Mouse (Mus musculus) CH12.LX (cell line): ENCODE measurements around the gene Pim2.

Experiments used
- CHD2 ChIP-seq: IDR thresholded peaks from 2 replicates; pipeline ENCODE4 v1.6.1; 2011; ENCODE audit warnings: low read length, improper control_type of control experiment
- CTCF ChIP-seq, 2 experiments: IDR thresholded peaks in 1 of 2; conservative IDR thresholded peaks in 1 of 2; 2 replicates each; pipeline ENCODE4 v1.5.1; 2011 to 2012; ENCODE audit warnings: low read depth in 2 of 2, low read length in 2 of 2, improper control_type of control experiment in 1 of 2, inconsistent platforms in 1 of 2, mild to moderate bottlenecking in 1 of 2, moderate library complexity in 1 of 2
- MAX ChIP-seq: IDR thresholded peaks from 2 replicates; pipeline ENCODE4 v1.6.1; 2011; ENCODE audit warnings: low read length, improper control_type of control experiment
- MEF2A ChIP-seq: IDR thresholded peaks from 2 replicates; pipeline ENCODE4 v1.6.1; 2014; ENCODE audit warnings: low read depth, mild to moderate bottlenecking, inconsistent platforms, low read length, improper control_type of control experiment, borderline replicate concordance
- MXI1 ChIP-seq: IDR thresholded peaks from 2 replicates; pipeline ENCODE4 v1.6.1; 2011; ENCODE audit warnings: mild to moderate bottlenecking, low read depth, low read length, improper control_type of control experiment
- POLR2A ChIP-seq: IDR thresholded peaks from 2 replicates; pipeline ENCODE4 v1.6.1; 2011; ENCODE audit warnings: low read depth, mild to moderate bottlenecking, improper control_type of control experiment, low read length
- RAD21 ChIP-seq: IDR thresholded peaks from 2 replicates; pipeline ENCODE4 v1.6.1; 2011; ENCODE audit warnings: low read depth, mild to moderate bottlenecking, low read length, improper control_type of control experiment, moderate library complexity
- TBP ChIP-seq: conservative IDR thresholded peaks from 2 replicates; pipeline ENCODE4 v1.6.1; 2011; ENCODE audit warnings: low read depth, low read length, improper control_type of control experiment
- USF1 ChIP-seq: IDR thresholded peaks from 2 replicates; pipeline ENCODE4 v1.6.1; 2014; ENCODE audit warnings: low read depth, mild to moderate bottlenecking, inconsistent platforms, low read length, improper control_type of control experiment
- ZMIZ1 ChIP-seq: IDR thresholded peaks from 2 replicates; pipeline ENCODE4 v1.6.1; 2012; ENCODE audit warnings: low read depth, mild to moderate bottlenecking, inconsistent platforms, low read length, improper control_type of control experiment

DNA sequence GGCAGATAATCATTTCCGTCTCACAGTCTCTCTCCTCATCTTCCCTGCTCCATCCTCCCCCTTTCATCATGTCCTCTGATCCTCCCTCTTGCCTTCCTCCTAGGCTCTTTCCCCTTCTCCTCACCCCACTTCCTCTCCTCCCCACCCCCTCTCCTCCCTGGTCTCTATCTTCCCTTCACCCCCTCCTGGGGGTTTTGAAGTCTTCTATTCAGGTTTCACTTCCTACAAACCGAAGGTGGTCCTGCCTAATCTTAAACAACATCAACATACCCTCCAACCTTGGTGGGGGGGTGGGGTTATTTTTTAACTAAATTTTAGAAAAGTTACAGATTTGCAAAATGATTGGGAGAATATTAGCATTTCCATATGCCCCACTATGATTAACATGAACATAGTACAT lies 9.6 kb upstream of the Pim2 start:
- TF ChIP-seq CTCF (conservative IDR thresholded peaks at IDR 0.05 in 1 of 2, IDR thresholded peaks at IDR 0.05 in 1 of 2; ENCODE audit: low read depth in 2 of 2, low read length in 2 of 2) (no peak), ZMIZ1 (no peak), CHD2 (peak; percentile 83), TBP (no peak), POLR2A (no peak), MAX (no peak), RAD21 (no peak), MXI1 (no peak), MEF2A (0 out of 2 replicates have a peak, but pooled peaks have one; percentile 18), USF1 (no peak)
